Mouse (Mus musculus): ENCODE data around the gene Selenos.

Selenos gene

GRCm38 (mm10) chr7:66079364-66080230, at the start of gene Selenos:
Gene Selenos, plus strand, starts transcription at chr7:66079649.
- peak; percentile 98 for DNase-seq (ENCODE audit: low read depth, low spot score)

- no peak for DNase-seq (ENCODE audit: low read depth, low spot score)
Measured at GRCm38 (mm10) chr7:66036809-66037208, 42.6 kb upstream of the Selenos start.

- DNase-seq (ENCODE audit: low read depth, low spot score): no peak
Measured at GRCm38 (mm10) chr7:66038261-66038660, 41.2 kb upstream of the Selenos start.

GRCm38 (mm10) chr7:66038730-66039129, 40.7 kb upstream of the Selenos start:
- DNase-seq (ENCODE audit: low read depth, low spot score): no peak

- no peak for DNase-seq (ENCODE audit: low read depth, low spot score)
Measured at GRCm38 (mm10) chr7:66040026-66040814, 39.2 kb upstream of the Selenos start.

- DNase-seq (ENCODE audit: low read depth, low spot score): no peak
Measured at GRCm38 (mm10) chr7:66043552-66044459, 35.6 kb upstream of the Selenos start, which contains the start of gene Gm45213. Gene Gm45213, plus strand, starts transcription at chr7:66043602.

GRCm38 (mm10) chr7:66044617-66045016, 34.8 kb upstream of the Selenos start:
- DNase-seq (ENCODE audit: low read depth, low spot score): no peak

GRCm38 (mm10) chr7:66046921-66047918, 32.2 kb upstream of the Selenos start:
- DNase-seq (ENCODE audit: low read depth, low spot score): no peak

GRCm38 (mm10) chr7:66047975-66048374, 31.5 kb upstream of the Selenos start:
- no peak for DNase-seq (ENCODE audit: low read depth, low spot score)

- DNase-seq (ENCODE audit: low read depth, low spot score): no peak
Measured at GRCm38 (mm10) chr7:66048446-66049230, 30.8 kb upstream of the Selenos start.

- DNase-seq (ENCODE audit: low read depth, low spot score): no peak
Measured at GRCm38 (mm10) chr7:66053946-66054483, 25.4 kb upstream of the Selenos start.

GRCm38 (mm10) chr7:66055356-66055755, 24.1 kb upstream of the Selenos start:
- peak; percentile 75 for DNase-seq (ENCODE audit: low read depth, low spot score)

GRCm38 (mm10) chr7:66058703-66059102, 20.7 kb upstream of the Selenos start, which contains the start of gene Snrpa1:
Gene Snrpa1, plus strand, starts transcription at chr7:66059003.
- no peak for DNase-seq (ENCODE audit: low read depth, low spot score)

GRCm38 (mm10) chr7:66060066-66060956, 19.1 kb upstream of the Selenos start:
- DNase-seq (ENCODE audit: low read depth, low spot score): peak; percentile 75

GRCm38 (mm10) chr7:66061057-66061456, 18.4 kb upstream of the Selenos start:
- DNase-seq (ENCODE audit: low read depth, low spot score): no peak

- DNase-seq (ENCODE audit: low read depth, low spot score): no peak
Measured at GRCm38 (mm10) chr7:66076411-66076810, 3.0 kb upstream of the Selenos start.

GRCm38 (mm10) chr7:66080231-66080613, 773 bp downstream of the Selenos start:
- peak; percentile 56 for DNase-seq (ENCODE audit: low read depth, low spot score)

- DNase-seq (ENCODE audit: low read depth, low spot score): no peak
Measured at GRCm38 (mm10) chr7:66083757-66084156, 4.3 kb downstream of the Selenos start.
